Comparison of ENCODE assay signal across 8 mouse cellular contexts in genomic region chr2:31770781-31771441, GRCm38 (mm10). TPM values are rescaled to one million over a fixed set of nuclear protein-coding genes. Genes with fewer than 3 reads are reported as not detected.
DNase-seq lines count a peak whose midpoint lies in the region; ATAC-seq and TF ChIP-seq lines count a peak whose summit lies in the region.

No protein-coding gene starts in this region.

- no peak for TF ChIP-seq EP300 in liver, postnatal 0 days (IDR thresholded peaks at IDR 0.05; ENCODE audit: low read depth)

- 0 out of 2 replicates have a peak overlapping the region, but pooled peaks have one; percentile 3 for H3K27ac ChIP-seq in forebrain, embryonic 12.5 days
- no peak overlapping the region for H3K27ac ChIP-seq in forebrain, embryonic 14.5 days (ENCODE audit: low read depth, low read length)
- H3K27ac ChIP-seq in intestine, embryonic 15.5 days, result peak overlapping the region; percentile 91
- H3K27ac ChIP-seq in liver, postnatal 0 days (ENCODE audit: low read depth), result peak overlapping the region; percentile 84
- H3K27ac ChIP-seq in small intestine, adult 2 months (ENCODE audit: insufficient read depth, low read depth, low read length), result peak overlapping the region; percentile 87

- H3K4me3 ChIP-seq in forebrain, embryonic 12.5 days (replicated peaks), result no peak overlapping the region
- H3K4me3 ChIP-seq in forebrain, embryonic 14.5 days (ENCODE audit: low read depth, low read length), result no peak overlapping the region
- H3K4me3 ChIP-seq in intestine, embryonic 15.5 days (replicated peaks), result no peak overlapping the region
- no peak overlapping the region for H3K4me3 ChIP-seq in liver, postnatal 0 days (ENCODE audit: low read depth, low read length)
- no peak overlapping the region for H3K4me3 ChIP-seq in small intestine, adult 2 months (ENCODE audit: low read depth, low read length)

- H3K27me3 ChIP-seq in forebrain, embryonic 12.5 days, result no peaks in the 10 kb centered on the region
- no peaks in the 10 kb centered on the region for H3K27me3 ChIP-seq in forebrain, embryonic 14.5 days (replicated peaks; ENCODE audit: control insufficient read depth, insufficient read depth, low read length)
- no peaks in the 10 kb centered on the region for H3K27me3 ChIP-seq in intestine, embryonic 15.5 days (replicated peaks)
- H3K27me3 ChIP-seq in liver, postnatal 0 days (ENCODE audit: insufficient read depth, low read length), result no peaks in the 10 kb centered on the region
- no peaks in the 10 kb centered on the region for H3K27me3 ChIP-seq in small intestine, adult 2 months (ENCODE audit: control insufficient read depth, insufficient read depth, low read length)

- intact Hi-C loops in gastrocnemius, postnatal 36 days (cut with DNase I), result no loop called here

- no peak for ATAC-seq in forebrain, embryonic 12.5 days (ENCODE audit: low FRiP score)
- no peak for ATAC-seq in forebrain, embryonic 14.5 days
- peak; percentile 72 for ATAC-seq in intestine, embryonic 15.5 days
- peak; percentile 81 for ATAC-seq in liver, postnatal 0 days

- DNase-seq in forebrain, embryonic 14.5 days (ENCODE audit: low spot score), result no peak
- DNase-seq in adrenal gland, postnatal 14 days, result peak; percentile 88
- peak; percentile 71 to 79 for DNase-seq in gastrocnemius, postnatal 36 days
- peak; percentile 47 for DNase-seq in liver, postnatal 0 days
- DNase-seq in layer of hippocampus, adult 8-10 months (ENCODE audit: low spot score in 2 of 2), result no peak

- H3K36me3 ChIP-seq in forebrain, embryonic 12.5 days (replicated peaks), result peaks cover 6% of the 10 kb centered on the region
- no peaks in the 10 kb centered on the region for H3K36me3 ChIP-seq in forebrain, embryonic 14.5 days (ENCODE audit: control insufficient read depth, insufficient read depth, low read length)
- H3K36me3 ChIP-seq in intestine, embryonic 15.5 days, result no peaks in the 10 kb centered on the region
- no peaks in the 10 kb centered on the region for H3K36me3 ChIP-seq in liver, postnatal 0 days (replicated peaks; ENCODE audit: insufficient read depth, low read length)
- no peaks in the 10 kb centered on the region for H3K36me3 ChIP-seq in small intestine, adult 2 months (ENCODE audit: control insufficient read depth, insufficient read depth, low read length)

- peaks cover 35% of the 10 kb centered on the region for H3K4me1 ChIP-seq in forebrain, embryonic 12.5 days
- H3K4me1 ChIP-seq in forebrain, embryonic 14.5 days (ENCODE audit: control insufficient read depth, insufficient read depth, low read length), result peaks cover 11% of the 10 kb centered on the region
- peaks cover 54% of the 10 kb centered on the region for H3K4me1 ChIP-seq in intestine, embryonic 15.5 days (replicated peaks)
- H3K4me1 ChIP-seq in liver, postnatal 0 days (ENCODE audit: insufficient read depth), result peaks cover 40% of the 10 kb centered on the region
- H3K4me1 ChIP-seq in small intestine, adult 2 months (ENCODE audit: control insufficient read depth, insufficient read depth, insufficient read length, low read length), result peaks cover 34% of the 10 kb centered on the region

- 65% methylated on average over 7 of the region's 7 CpGs for WGBS in forebrain, embryonic 12.5 days
- 70% methylated on average over 7 of the region's 7 CpGs for WGBS in forebrain, embryonic 14.5 days
- WGBS in intestine, embryonic 15.5 days, result 15% methylated on average over 7 of the region's 7 CpGs
- WGBS in liver, postnatal 0 days (ENCODE audit: insufficient replicate concordance), result 13% methylated on average over 7 of the region's 7 CpGs
- WGBS in small intestine, adult 2 months, result 5% methylated on average over 7 of the region's 7 CpGs

- no peak overlapping the region for H3K9ac ChIP-seq in forebrain, embryonic 12.5 days
- no peak overlapping the region for H3K9ac ChIP-seq in forebrain, embryonic 14.5 days (ENCODE audit: low read length)
- 0 out of 2 replicates have a peak overlapping the region, but pooled peaks have one; percentile 1 for H3K9ac ChIP-seq in intestine, embryonic 15.5 days
- H3K9ac ChIP-seq in liver, postnatal 0 days (replicated peaks), result no peak overlapping the region

- TF ChIP-seq CTCF in liver, postnatal 0 days (IDR thresholded peaks at IDR 0.05; ENCODE audit: low read depth), result peak; percentile 39
- no peak for TF ChIP-seq CTCF in small intestine, adult 2 months (IDR thresholded peaks at IDR 0.05; ENCODE audit: extremely low read depth, insufficient read length, insufficient replicate concordance, low read depth, low read length)

- no peak for TF ChIP-seq POLR2A in small intestine, adult 2 months (IDR thresholded peaks at IDR 0.05; ENCODE audit: low read depth, low read length)

- H3K4me2 ChIP-seq in forebrain, embryonic 12.5 days, result no peak overlapping the region
- no peak overlapping the region for H3K4me2 ChIP-seq in forebrain, embryonic 14.5 days (ENCODE audit: low read length)
- H3K4me2 ChIP-seq in intestine, embryonic 15.5 days (replicated peaks), result peak overlapping the region; percentile 34
- H3K4me2 ChIP-seq in liver, postnatal 0 days (ENCODE audit: low read depth, low read length), result peak overlapping the region; percentile 30; the same call in 1 of the 2 replicates

- H3K9me3 ChIP-seq in forebrain, embryonic 12.5 days, result no peaks in the 10 kb centered on the region
- no peaks in the 10 kb centered on the region for H3K9me3 ChIP-seq in forebrain, embryonic 14.5 days (replicated peaks; ENCODE audit: control insufficient read depth, low read length)
- H3K9me3 ChIP-seq in intestine, embryonic 15.5 days, result no peaks in the 10 kb centered on the region
- H3K9me3 ChIP-seq in liver, postnatal 0 days (ENCODE audit: low read length), result no peaks in the 10 kb centered on the region

RNA-seq across cellular contexts. Expression of gene Qrfp, which starts 39.5 kb away (rescaled TPM):
- polyA plus RNA-seq in forebrain, embryonic 12.5 days (2016; fragmentation: Nextera tagmentation; extraction: Ambion mirVana), result 0.06 TPM in 1 of 2 replicates, not detected in the other
- 0.11 and 0.19 TPM in 2 replicates for polyA plus RNA-seq in forebrain, embryonic 14.5 days (2014; fragmentation: Nextera tagmentation; extraction: Ambion mirVana)
- 0.19 TPM in 1 of 2 replicates, not detected in the other for total RNA-seq in adrenal gland, postnatal 14 days (2021)
- total RNA-seq in gastrocnemius, postnatal 36 days (2021), result not detected
- polyA plus RNA-seq in intestine, embryonic 15.5 days (2015; fragmentation: Nextera tagmentation; extraction: Ambion mirVana), result 0.05 TPM in 2 replicates
- 0.07 and 0.08 TPM in 2 replicates for polyA plus RNA-seq in liver, postnatal 0 days (2015; fragmentation: Nextera tagmentation; extraction: Ambion mirVana)
- 0.06 and 0.11 TPM in 2 replicates for polyA plus RNA-seq in small intestine, adult 2 months (2012; rRNA removed)
- not detected for total RNA-seq in layer of hippocampus, adult 8-10 months (2022)

Comparison
In these comparisons a context has a peak if more than half of its experiments do, and no peak if none do; other contexts are left out.
1. ATAC-seq: peak in intestine, embryonic 15.5 days (single experiment) and liver, postnatal 0 days (single experiment); none in forebrain, embryonic 12.5 days (single experiment) and forebrain, embryonic 14.5 days (single experiment).
2. H3K4me2 ChIP-seq: peak in intestine, embryonic 15.5 days (single experiment) and liver, postnatal 0 days (single experiment); none in forebrain, embryonic 12.5 days (single experiment) and forebrain, embryonic 14.5 days (single experiment).
3. DNase-seq: peak in adrenal gland, postnatal 14 days (single experiment), gastrocnemius, postnatal 36 days (2 of 2) and liver, postnatal 0 days (single experiment); none in forebrain, embryonic 14.5 days (single experiment) and layer of hippocampus, adult 8-10 months (0 of 2).